Mouse (Mus musculus): Measurements from ENCODE around the gene Ttll1.
"Not testable (repeated sequence)": the region's sequence is repeated elsewhere in the genome, so short reads cannot be mapped to it uniquely, and the experiment has no call there.

The Ttll1 gene

GRCm38 (mm10) chr15:83482645-83483224, 28.0 kb downstream of the Ttll1 start:
- no peak for DNase-seq

- DNase-seq, result no peak
These were observed 29.4 kb downstream of the Ttll1 start for GRCm38 (mm10) chr15:83481236-83481780.

- no peak for DNase-seq
These were observed 30.9 kb downstream of the Ttll1 start for GRCm38 (mm10) chr15:83479818-83480217.

- no peak for DNase-seq
These were observed 32.6 kb downstream of the Ttll1 start for GRCm38 (mm10) chr15:83478096-83478495.

- peak in 1 of 2 experiments; percentile 62 for DNase-seq
These were observed 34.0 kb downstream of the Ttll1 start for GRCm38 (mm10) chr15:83476593-83477273.

GRCm38 (mm10) chr15:83474466-83474836, 36.2 kb downstream of the Ttll1 start:
- DNase-seq, result no peak

GRCm38 (mm10) chr15:83473832-83474465, 36.7 kb downstream of the Ttll1 start:
- peak; percentile 66 to 69 for DNase-seq

- no peak for DNase-seq
These were observed 37.4 kb downstream of the Ttll1 start for GRCm38 (mm10) chr15:83473251-83473650.

- DNase-seq, result peak in 1 of 2 experiments; percentile 73
These were observed 39.2 kb downstream of the Ttll1 start for GRCm38 (mm10) chr15:83471476-83471875.

- no peak for DNase-seq
These were observed 40.2 kb downstream of the Ttll1 start for GRCm38 (mm10) chr15:83470443-83470842.

GRCm38 (mm10) chr15:83469279-83469821, 41.3 kb downstream of the Ttll1 start:
- DNase-seq, result no peak

- DNase-seq, result no peak
These were observed 43.3 kb downstream of the Ttll1 start for GRCm38 (mm10) chr15:83467232-83467966.

- DNase-seq, result no peak
These were observed 44.4 kb downstream of the Ttll1 start for GRCm38 (mm10) chr15:83466331-83466730.

- DNase-seq, result no peak
These were observed 45.6 kb downstream of the Ttll1 start for GRCm38 (mm10) chr15:83464905-83465650.

- peak; percentile 99 to 100 for DNase-seq
These were observed 46.4 kb downstream of the Ttll1 start, which contains the start of gene Pacsin2 for GRCm38 (mm10) chr15:83464083-83464904. Pacsin2 (minus strand) TSS chr15:83464606.

- DNase-seq, result no peak
These were observed 47.2 kb downstream of the Ttll1 start for GRCm38 (mm10) chr15:83463369-83464082.

- not testable (repeated sequence) for DNase-seq
These were observed 48.3 kb downstream of the Ttll1 start for GRCm38 (mm10) chr15:83462349-83462748.

- DNase-seq, result no peak
These were observed 49.8 kb downstream of the Ttll1 start for GRCm38 (mm10) chr15:83460891-83461290.

GRCm38 (mm10) chr15:83457541-83457940, 53.2 kb downstream of the Ttll1 start:
- no peak for DNase-seq

- peak; percentile 45 to 54 for DNase-seq
These were observed 55.1 kb downstream of the Ttll1 start for GRCm38 (mm10) chr15:83455637-83456036.
